Mouse (Mus musculus): Measurements from ENCODE around the gene Zfp386. TPM values are rescaled to one million over a fixed set of nuclear protein-coding genes. Genes with fewer than 3 reads are reported as not detected.

The Zfp386 gene
- polyA plus RNA-seq, 1 experiment from 2014 or later: 26.9 TPM

GRCm38 (mm10) chr12:116083125-116083524 lies 35.6 kb downstream of the Zfp386 start:
- ATAC-seq: no peak
- WGBS: 79% methylated on average over 6 of the region's 6 CpGs
- H3K27ac ChIP-seq (ENCODE audit: low read length): no peak overlapping the region

GRCm38 (mm10) chr12:116084294-116084693 lies 36.8 kb downstream of the Zfp386 start:
- TF ChIP-seq CTCF (IDR thresholded peaks at IDR 0.05) (no peak), EP300 (IDR thresholded peaks at IDR 0.05) (no peak)
- DNase-seq (ENCODE audit: low spot score): peak; percentile 61
- H3K27ac ChIP-seq (ENCODE audit: low read length): no peak overlapping the region
- peak; percentile 74 for ATAC-seq
- 39% methylated on average over 2 of the region's 2 CpGs for WGBS
- H3K4me3 ChIP-seq (ENCODE audit: low read depth, low read length): no peak overlapping the region
- H3K36me3 ChIP-seq (ENCODE audit: insufficient read depth, low read length): no peaks in the 10 kb centered on the region
- H3K9ac ChIP-seq (replicated peaks; ENCODE audit: low read depth): no peak overlapping the region
- H3K4me1 ChIP-seq (ENCODE audit: insufficient read depth, low read depth, low read length): no peaks in the 10 kb centered on the region; the same call in 1 of the 2 replicates
- no peaks in the 10 kb centered on the region for H3K27me3 ChIP-seq (replicated peaks; ENCODE audit: insufficient read depth, low read length)
- no peaks in the 10 kb centered on the region for H3K9me3 ChIP-seq (ENCODE audit: low read length)
- H3K4me2 ChIP-seq (replicated peaks; ENCODE audit: low read depth, low read length): no peak overlapping the region

More at GRCm38 (mm10) chr12:116083125-116083524, 35.6 kb downstream of the Zfp386 start:
- Histone ChIP-seq H3K36me3 (ENCODE audit: insufficient read depth, low read length) (no peaks in the 10 kb centered on the region), H3K4me1 (ENCODE audit: insufficient read depth, low read depth, low read length) (no peaks in the 10 kb centered on the region; the same call in 1 of the 2 replicates), H3K9ac (replicated peaks; ENCODE audit: low read depth) (no peak overlapping the region), H3K27me3 (replicated peaks; ENCODE audit: insufficient read depth, low read length) (no peaks in the 10 kb centered on the region), H3K4me3 (ENCODE audit: low read depth, low read length) (no peak overlapping the region), H3K9me3 (ENCODE audit: low read length) (no peaks in the 10 kb centered on the region), H3K4me2 (replicated peaks; ENCODE audit: low read depth, low read length) (no peak overlapping the region)
- no peak for DNase-seq (ENCODE audit: low spot score)
- TF ChIP-seq EP300 (IDR thresholded peaks at IDR 0.05) (no peak), CTCF (IDR thresholded peaks at IDR 0.05) (no peak)

GRCm38 (mm10) chr12:116086951-116087600 lies 39.6 kb downstream of the Zfp386 start:
- Histone ChIP-seq H3K9ac (replicated peaks; ENCODE audit: low read depth) (no peak overlapping the region), H3K36me3 (ENCODE audit: insufficient read depth, low read length) (no peaks in the 10 kb centered on the region), H3K4me1 (ENCODE audit: insufficient read depth, low read depth, low read length) (no peaks in the 10 kb centered on the region; the same call in 1 of the 2 replicates), H3K4me2 (replicated peaks; ENCODE audit: low read depth, low read length) (no peak overlapping the region), H3K27me3 (replicated peaks; ENCODE audit: insufficient read depth, low read length) (no peaks in the 10 kb centered on the region), H3K27ac (ENCODE audit: low read length) (no peak overlapping the region), H3K9me3 (ENCODE audit: low read length) (no peaks in the 10 kb centered on the region), H3K4me3 (ENCODE audit: low read depth, low read length) (no peak overlapping the region)
- 88% methylated on average over 5 of the region's 5 CpGs for WGBS
- no peak for DNase-seq (ENCODE audit: low spot score)
- TF ChIP-seq EP300 (IDR thresholded peaks at IDR 0.05) (no peak), CTCF (IDR thresholded peaks at IDR 0.05) (no peak)
- ATAC-seq: no peak

- Histone ChIP-seq H3K9ac (replicated peaks; ENCODE audit: low read depth) (no peak overlapping the region), H3K4me2 (replicated peaks; ENCODE audit: low read depth, low read length) (no peak overlapping the region), H3K36me3 (ENCODE audit: insufficient read depth, low read length) (no peaks in the 10 kb centered on the region), H3K27me3 (replicated peaks; ENCODE audit: insufficient read depth, low read length) (no peaks in the 10 kb centered on the region), H3K4me1 (ENCODE audit: insufficient read depth, low read depth, low read length) (no peaks in the 10 kb centered on the region), H3K27ac (ENCODE audit: low read length) (no peak overlapping the region), H3K4me3 (ENCODE audit: low read depth, low read length) (no peak overlapping the region), H3K9me3 (ENCODE audit: low read length) (no peaks in the 10 kb centered on the region)
- TF ChIP-seq EP300 (IDR thresholded peaks at IDR 0.05): no peak
- TF ChIP-seq CTCF (IDR thresholded peaks at IDR 0.05): no peak
- ATAC-seq (no peak), DNase-seq (ENCODE audit: low spot score) (no peak)
- 82% methylated on average over 3 of the region's 3 CpGs for WGBS
Observed at GRCm38 (mm10) chr12:116089836-116090235, 42.3 kb downstream of the Zfp386 start.

- DNase-seq (ENCODE audit: low spot score) (no peak), ATAC-seq (no peak)
- Histone ChIP-seq H3K9me3 (ENCODE audit: low read length) (no peaks in the 10 kb centered on the region), H3K9ac (replicated peaks; ENCODE audit: low read depth) (no peak overlapping the region), H3K27ac (ENCODE audit: low read length) (no peak overlapping the region), H3K27me3 (replicated peaks; ENCODE audit: insufficient read depth, low read length) (no peaks in the 10 kb centered on the region), H3K4me2 (replicated peaks; ENCODE audit: low read depth, low read length) (no peak overlapping the region), H3K4me3 (ENCODE audit: low read depth, low read length) (no peak overlapping the region), H3K36me3 (ENCODE audit: insufficient read depth, low read length) (no peaks in the 10 kb centered on the region), H3K4me1 (ENCODE audit: insufficient read depth, low read depth, low read length) (no peaks in the 10 kb centered on the region)
- no peak for TF ChIP-seq EP300 (IDR thresholded peaks at IDR 0.05)
- TF ChIP-seq CTCF (IDR thresholded peaks at IDR 0.05): no peak
- WGBS: 74% methylated on average over 14 of the region's 14 CpGs
Observed at GRCm38 (mm10) chr12:116094765-116095555, 47.4 kb downstream of the Zfp386 start.

- Histone ChIP-seq H3K27me3 (replicated peaks; ENCODE audit: insufficient read depth, low read length) (no peaks in the 10 kb centered on the region), H3K9me3 (ENCODE audit: low read length) (no peaks in the 10 kb centered on the region), H3K4me1 (ENCODE audit: insufficient read depth, low read depth, low read length) (no peaks in the 10 kb centered on the region), H3K4me3 (ENCODE audit: low read depth, low read length) (no peak overlapping the region), H3K4me2 (replicated peaks; ENCODE audit: low read depth, low read length) (no peak overlapping the region), H3K36me3 (ENCODE audit: insufficient read depth, low read length) (no peaks in the 10 kb centered on the region), H3K27ac (ENCODE audit: low read length) (no peak overlapping the region), H3K9ac (replicated peaks; ENCODE audit: low read depth) (no peak overlapping the region)
- 38% methylated on average over 3 of the region's 3 CpGs for WGBS
- peak; percentile 50 for DNase-seq (ENCODE audit: low spot score)
- TF ChIP-seq CTCF (IDR thresholded peaks at IDR 0.05) (no peak), EP300 (IDR thresholded peaks at IDR 0.05) (0 out of 2 replicates have a peak, but pooled peaks have one; percentile 9)
- ATAC-seq: peak; percentile 68
Observed at GRCm38 (mm10) chr12:116096361-116096904, 48.9 kb downstream of the Zfp386 start.
